14 mouse cellular contexts compared by ENCODE assay signal in genomic region chr9:63876886-63877285, GRCm38 (mm10).
A peak's percentile ranks its signal among the peaks of the same experiment; 100 is the strongest.
DNase-seq lines count a peak whose midpoint lies in the region; ATAC-seq and TF ChIP-seq lines count a peak whose summit lies in the region.
"Had no signal": no experiment of that assay in that cellular context is flagged by ENCODE, and none has a peak within 500 bp of the region (broad histone marks: within the 10 kb centered on the region; RNA-seq: fewer than 3 reads in every experiment).

No protein-coding gene starts in this region.

- peaks cover 19% of the 10 kb centered on the region; the same call in 1 of the 2 replicates for H3K27me3 ChIP-seq in hindbrain, embryonic 13.5 days
- H3K27me3 ChIP-seq in hindbrain, embryonic 11.5 days (ENCODE audit: control insufficient read depth, insufficient read depth, low read length) = no peaks in the 10 kb centered on the region
- no peaks in the 10 kb centered on the region for H3K27me3 ChIP-seq in ES-Bruce4 (ENCODE audit: control insufficient read depth, insufficient read depth, low read length, poor library complexity, severe bottlenecking)
- no peaks in the 10 kb centered on the region for H3K27me3 ChIP-seq in embryonic facial prominence, embryonic 15.5 days
- H3K27me3 ChIP-seq in liver, embryonic 13.5 days = 0 out of 2 replicates have a peak, but pooled peaks cover 4% of the 10 kb centered on the region
- no peaks in the 10 kb centered on the region for H3K27me3 ChIP-seq in forebrain, embryonic 16.5 days (replicated peaks; ENCODE audit: control insufficient read depth, insufficient read depth, low read length)

- H3K27ac ChIP-seq in hindbrain, embryonic 13.5 days = no peak overlapping the region
- no peak overlapping the region for H3K27ac ChIP-seq in hindbrain, embryonic 11.5 days (ENCODE audit: low read depth, low read length)
- H3K27ac ChIP-seq in ES-Bruce4 (ENCODE audit: insufficient read depth, low read length) = no peak overlapping the region
- H3K27ac ChIP-seq in embryonic facial prominence, embryonic 15.5 days (replicated peaks) = no peak overlapping the region
- no peak overlapping the region for H3K27ac ChIP-seq in liver, embryonic 13.5 days
- no peak overlapping the region for H3K27ac ChIP-seq in left cerebral cortex, adult 2 months
- no peak overlapping the region for H3K27ac ChIP-seq in forebrain, embryonic 16.5 days (ENCODE audit: low read length)

- no peak for TF ChIP-seq EP300 in ES-Bruce4 (IDR thresholded peaks at IDR 0.05; ENCODE audit: insufficient read depth, low read depth, low read length)

- TF ChIP-seq CTCF in ES-Bruce4 (IDR thresholded peaks at IDR 0.05; ENCODE audit: low read depth, low read length) = no peak
- TF ChIP-seq CTCF in left cerebral cortex, adult 2 months (IDR thresholded peaks at IDR 0.05) = no peak

- intact Hi-C loops in left cerebral cortex, adult 2 months (cut with DNase I) = no loop called here

- ATAC-seq in hindbrain, embryonic 13.5 days (ENCODE audit: low FRiP score) = no peak
- ATAC-seq in hindbrain, embryonic 11.5 days (ENCODE audit: low FRiP score) = no peak
- no peak for ATAC-seq in embryonic facial prominence, embryonic 15.5 days (ENCODE audit: insufficient number of reproducible peaks, low FRiP score, low TSS enrichment, low read depth)
- ATAC-seq in liver, embryonic 13.5 days (ENCODE audit: low read depth) = no peak
- no peak for ATAC-seq in forebrain, embryonic 16.5 days
- no peak for ATAC-seq in inflammation-experienced regulatory T-cells, adult 6 months
- ATAC-seq: activated CD4-positive, CD25-positive, alpha-beta regulatory T cell, adult 4 months had no signal

- H3K9ac ChIP-seq in hindbrain, embryonic 13.5 days = no peak overlapping the region
- H3K9ac ChIP-seq in hindbrain, embryonic 11.5 days (ENCODE audit: low read depth, low read length) = no peak overlapping the region
- peak overlapping the region; percentile 61; the same call in 1 of the 2 replicates for H3K9ac ChIP-seq in ES-Bruce4 (ENCODE audit: low read depth, poor library complexity, severe bottlenecking)
- H3K9ac ChIP-seq in embryonic facial prominence, embryonic 15.5 days = no peak overlapping the region
- no peak overlapping the region for H3K9ac ChIP-seq in liver, embryonic 13.5 days
- no peak overlapping the region for H3K9ac ChIP-seq in forebrain, embryonic 16.5 days (replicated peaks; ENCODE audit: low read depth, low read length)

- no peak overlapping the region for H3K4me3 ChIP-seq in hindbrain, embryonic 13.5 days
- no peak overlapping the region for H3K4me3 ChIP-seq in hindbrain, embryonic 11.5 days (ENCODE audit: low read depth, low read length)
- peak overlapping the region; percentile 32 for H3K4me3 ChIP-seq in ES-Bruce4 (ENCODE audit: low read depth, low read length)
- no peak overlapping the region for H3K4me3 ChIP-seq in embryonic facial prominence, embryonic 15.5 days (replicated peaks)
- H3K4me3 ChIP-seq in liver, embryonic 13.5 days (replicated peaks) = no peak overlapping the region
- no peak overlapping the region for H3K4me3 ChIP-seq in left cerebral cortex, adult 2 months
- no peak overlapping the region for H3K4me3 ChIP-seq in forebrain, embryonic 16.5 days (replicated peaks; ENCODE audit: low read length)
- H3K4me3 ChIP-seq: megakaryocyte, embryonic 14.5 days had no signal

- H3K9me3 ChIP-seq in hindbrain, embryonic 13.5 days = no peaks in the 10 kb centered on the region
- no peaks in the 10 kb centered on the region for H3K9me3 ChIP-seq in hindbrain, embryonic 11.5 days (ENCODE audit: control insufficient read depth, low read length)
- H3K9me3 ChIP-seq in ES-Bruce4 (replicated peaks; ENCODE audit: control insufficient read depth, insufficient read depth, low read length, poor library complexity, severe bottlenecking) = no peaks in the 10 kb centered on the region
- H3K9me3 ChIP-seq in embryonic facial prominence, embryonic 15.5 days (replicated peaks) = no peaks in the 10 kb centered on the region
- no peaks in the 10 kb centered on the region for H3K9me3 ChIP-seq in liver, embryonic 13.5 days (replicated peaks)
- H3K9me3 ChIP-seq in forebrain, embryonic 16.5 days (ENCODE audit: control insufficient read depth, low read length) = no peaks in the 10 kb centered on the region
- H3K9me3 ChIP-seq: megakaryocyte, embryonic 14.5 days had no signal

- no peak for DNase-seq in hindbrain, embryonic 11.5 days (ENCODE audit: low spot score)
- DNase-seq in liver, embryonic 13.5 days = no peak
- DNase-seq in left cerebral cortex, adult 2 months (ENCODE audit: extremely low spot score in 1 of 2, low spot score in 2 of 2) = no peak
- DNase-seq: cerebellum, postnatal 36 days; gastrocnemius, postnatal 14 days; kidney, postnatal 14 days; right cerebral cortex, postnatal 14 days had no signal

- peaks cover 55% of the 10 kb centered on the region for H3K4me1 ChIP-seq in hindbrain, embryonic 13.5 days (replicated peaks)
- H3K4me1 ChIP-seq in hindbrain, embryonic 11.5 days (replicated peaks; ENCODE audit: control insufficient read depth, insufficient read depth, low read length) = no peaks in the 10 kb centered on the region; the same call in 1 of the 2 replicates
- H3K4me1 ChIP-seq in ES-Bruce4 (ENCODE audit: control insufficient read depth, insufficient read depth, low read length) = peaks cover 8% of the 10 kb centered on the region
- peaks cover 44% of the 10 kb centered on the region for H3K4me1 ChIP-seq in embryonic facial prominence, embryonic 15.5 days
- H3K4me1 ChIP-seq in liver, embryonic 13.5 days (replicated peaks) = peaks cover 33% of the 10 kb centered on the region
- peaks cover 34% of the 10 kb centered on the region for H3K4me1 ChIP-seq in forebrain, embryonic 16.5 days (replicated peaks; ENCODE audit: control insufficient read depth, insufficient read depth, low read length)

- no peak for TF ChIP-seq POLR2A in ES-Bruce4 (IDR thresholded peaks at IDR 0.05; ENCODE audit: insufficient read depth, low read length)

- H3K36me3 ChIP-seq in hindbrain, embryonic 13.5 days = no peaks in the 10 kb centered on the region
- no peaks in the 10 kb centered on the region for H3K36me3 ChIP-seq in hindbrain, embryonic 11.5 days (ENCODE audit: control insufficient read depth, insufficient read depth, low read length)
- H3K36me3 ChIP-seq in ES-Bruce4 (ENCODE audit: control insufficient read depth, insufficient read depth, low read length, poor library complexity, severe bottlenecking) = no peaks in the 10 kb centered on the region
- no peaks in the 10 kb centered on the region for H3K36me3 ChIP-seq in embryonic facial prominence, embryonic 15.5 days
- no peaks in the 10 kb centered on the region for H3K36me3 ChIP-seq in liver, embryonic 13.5 days
- no peaks in the 10 kb centered on the region for H3K36me3 ChIP-seq in forebrain, embryonic 16.5 days (ENCODE audit: control insufficient read depth, insufficient read depth)

- 51% methylated on average over 13 of the region's 13 CpGs for WGBS in hindbrain, embryonic 13.5 days
- 47% methylated on average over 13 of the region's 13 CpGs for WGBS in hindbrain, embryonic 11.5 days
- 32% methylated on average over 13 of the region's 13 CpGs for WGBS in embryonic facial prominence, embryonic 15.5 days
- WGBS in liver, embryonic 13.5 days (ENCODE audit: insufficient replicate concordance) = 23% methylated on average over 13 of the region's 13 CpGs
- 55% methylated on average over 13 of the region's 13 CpGs for WGBS in forebrain, embryonic 16.5 days

- peak overlapping the region; percentile 6; the same call in 1 of the 2 replicates for H3K4me2 ChIP-seq in hindbrain, embryonic 13.5 days
- H3K4me2 ChIP-seq in hindbrain, embryonic 11.5 days (replicated peaks; ENCODE audit: low read depth, low read length) = no peak overlapping the region
- H3K4me2 ChIP-seq in embryonic facial prominence, embryonic 15.5 days (replicated peaks) = peak overlapping the region; percentile 32
- peak overlapping the region; percentile 29 for H3K4me2 ChIP-seq in liver, embryonic 13.5 days
- H3K4me2 ChIP-seq in forebrain, embryonic 16.5 days (ENCODE audit: low read length) = no peak overlapping the region

Comparison
In these comparisons a context has a peak if more than half of its experiments do, and no peak if none do; other contexts are left out.
1. H3K4me2 ChIP-seq: peak in hindbrain, embryonic 13.5 days (single experiment), embryonic facial prominence, embryonic 15.5 days (single experiment) and liver, embryonic 13.5 days (single experiment); none in hindbrain, embryonic 11.5 days (single experiment) and forebrain, embryonic 16.5 days (single experiment).